Mouse (Mus musculus): Measurements from ENCODE around the gene Isg20. TPM values are rescaled to one million over a fixed set of nuclear protein-coding genes. Genes with fewer than 3 reads are reported as not detected.

The Isg20 gene
- polyA plus RNA-seq, 1 experiment from 2014 or later = not detected

DNA sequence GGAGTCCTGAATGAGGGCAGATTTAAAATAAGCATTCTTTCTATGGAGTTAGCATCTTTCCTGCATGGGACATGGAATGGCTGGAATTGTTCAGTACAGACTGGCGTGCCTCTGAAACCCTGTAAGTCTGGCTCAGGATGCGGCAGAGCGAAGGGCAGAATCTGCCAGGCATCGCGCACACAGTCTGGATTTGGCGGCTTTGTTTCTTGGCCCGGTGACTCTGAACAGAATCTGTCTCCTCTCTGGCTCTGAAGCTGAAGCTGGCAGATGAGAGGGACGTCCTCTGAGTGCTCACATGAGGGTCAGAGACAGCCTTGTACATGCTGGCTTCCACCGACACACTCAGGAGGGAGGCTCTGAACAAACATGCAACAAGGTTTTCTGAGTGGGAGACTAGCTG, 12.9 kb downstream of the Isg20 start:
- no peaks in the 10 kb centered on the region for H3K36me3 ChIP-seq (ENCODE audit: poor library complexity, severe bottlenecking)
- no peaks in the 10 kb centered on the region for H3K9me3 ChIP-seq (replicated peaks)
- no peak overlapping the region for H3K9ac ChIP-seq
- no peak overlapping the region for H3K27ac ChIP-seq
- ATAC-seq = no peak
- no peaks in the 10 kb centered on the region for H3K4me1 ChIP-seq
- H3K27me3 ChIP-seq = no peaks in the 10 kb centered on the region
- 82% methylated on average over 9 of the region's 9 CpGs for WGBS
- no peak overlapping the region for H3K4me2 ChIP-seq
- no peak overlapping the region for H3K4me3 ChIP-seq

DNA sequence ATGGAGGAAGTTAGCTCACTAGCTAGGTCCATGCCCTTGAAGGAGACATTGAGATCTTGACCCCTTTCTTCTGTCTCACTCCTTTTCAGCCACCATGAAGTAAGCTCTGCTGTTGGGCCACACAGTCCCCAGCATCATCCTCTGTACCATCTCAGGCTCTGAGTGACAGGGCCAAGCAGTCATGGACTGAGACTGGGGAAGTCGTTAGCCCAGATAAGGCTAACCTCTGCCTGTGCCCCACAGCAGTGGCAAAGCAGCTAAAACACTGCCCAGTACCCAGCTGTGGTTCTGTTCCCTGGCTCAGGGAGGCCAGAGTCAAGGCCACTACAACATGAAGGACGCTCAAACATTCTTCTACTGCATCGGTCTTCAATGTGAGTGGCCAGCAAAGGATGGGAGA, 14.0 kb downstream of the Isg20 start:
- Histone ChIP-seq H3K36me3 (ENCODE audit: poor library complexity, severe bottlenecking) (no peaks in the 10 kb centered on the region), H3K27ac (no peak overlapping the region), H3K4me2 (no peak overlapping the region), H3K9ac (no peak overlapping the region), H3K4me3 (no peak overlapping the region), H3K27me3 (no peaks in the 10 kb centered on the region), H3K9me3 (replicated peaks) (no peaks in the 10 kb centered on the region), H3K4me1 (no peaks in the 10 kb centered on the region)
- no peak for ATAC-seq
- WGBS = 76% methylated on average over 3 of the region's 3 CpGs

DNA sequence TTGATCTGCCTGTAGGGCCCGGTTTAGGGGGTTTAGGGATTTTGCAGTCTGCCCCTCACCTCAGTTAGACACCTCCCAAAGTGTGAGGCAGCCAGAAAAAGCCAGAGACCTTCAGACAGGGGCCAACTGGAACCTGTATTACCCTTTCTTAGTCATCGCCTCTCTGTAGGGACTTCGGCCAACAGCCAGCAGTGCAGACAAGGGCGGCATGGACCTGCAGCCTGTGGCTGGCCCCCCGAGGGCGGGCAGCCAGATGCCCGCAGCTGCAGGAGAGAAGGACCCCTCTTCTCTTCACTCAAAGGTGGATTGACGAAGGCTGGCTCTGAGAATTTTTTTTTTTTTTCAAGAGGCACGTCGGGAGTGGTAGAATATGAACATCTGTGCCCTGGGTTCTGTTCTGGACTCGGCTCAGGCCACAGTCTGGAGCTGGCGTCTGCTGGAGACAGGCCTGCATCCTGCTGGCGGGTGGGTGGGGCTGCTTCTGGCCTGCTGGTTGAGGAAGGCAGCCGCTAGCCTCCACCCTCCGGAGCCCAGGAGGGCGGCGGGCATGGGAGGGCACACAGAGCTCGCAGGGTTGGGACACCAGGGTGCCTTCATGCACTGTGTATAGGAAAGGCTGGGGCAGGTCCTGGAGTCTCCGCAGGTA, 25.9 kb downstream of the Isg20 start:
- 66% methylated on average over 19 of the region's 19 CpGs for WGBS
- ATAC-seq = no peak

DNA sequence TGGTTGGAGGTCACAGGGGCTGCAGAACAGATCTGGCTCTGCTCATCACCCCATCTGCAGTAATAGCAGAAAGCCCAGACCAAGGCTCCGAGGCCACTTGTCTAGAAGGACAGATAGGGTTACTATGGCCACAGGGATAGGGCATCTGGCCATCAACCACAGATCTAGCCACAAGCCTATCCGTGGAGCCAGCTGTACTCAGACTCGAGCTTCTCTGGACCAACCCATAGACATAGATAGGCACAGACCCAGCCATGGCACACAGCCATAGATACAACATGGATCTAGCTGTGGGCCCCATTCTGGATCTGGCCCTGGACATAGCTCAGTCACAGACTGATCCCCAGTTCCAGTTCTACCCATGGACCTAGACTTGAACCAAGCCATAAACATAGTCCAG, 27.7 kb downstream of the Isg20 start:
- H3K4me3 ChIP-seq = no peak overlapping the region
- no peak overlapping the region for H3K27ac ChIP-seq
- H3K4me1 ChIP-seq = no peaks in the 10 kb centered on the region
- no peaks in the 10 kb centered on the region for H3K9me3 ChIP-seq (replicated peaks)
- H3K36me3 ChIP-seq (ENCODE audit: poor library complexity, severe bottlenecking) = no peaks in the 10 kb centered on the region
- no peaks in the 10 kb centered on the region for H3K27me3 ChIP-seq
- WGBS = 93% methylated on average over 3 of the region's 3 CpGs
- no peak for ATAC-seq
- H3K9ac ChIP-seq = no peak overlapping the region
- H3K4me2 ChIP-seq = no peak overlapping the region

More for the DNA sequence above, 25.9 kb downstream of the Isg20 start:
- Histone ChIP-seq H3K9me3 (replicated peaks) (no peaks in the 10 kb centered on the region), H3K4me2 (no peak overlapping the region), H3K9ac (no peak overlapping the region), H3K4me3 (no peak overlapping the region), H3K27me3 (no peaks in the 10 kb centered on the region), H3K4me1 (no peaks in the 10 kb centered on the region), H3K36me3 (ENCODE audit: poor library complexity, severe bottlenecking) (no peaks in the 10 kb centered on the region), H3K27ac (no peak overlapping the region)

DNA sequence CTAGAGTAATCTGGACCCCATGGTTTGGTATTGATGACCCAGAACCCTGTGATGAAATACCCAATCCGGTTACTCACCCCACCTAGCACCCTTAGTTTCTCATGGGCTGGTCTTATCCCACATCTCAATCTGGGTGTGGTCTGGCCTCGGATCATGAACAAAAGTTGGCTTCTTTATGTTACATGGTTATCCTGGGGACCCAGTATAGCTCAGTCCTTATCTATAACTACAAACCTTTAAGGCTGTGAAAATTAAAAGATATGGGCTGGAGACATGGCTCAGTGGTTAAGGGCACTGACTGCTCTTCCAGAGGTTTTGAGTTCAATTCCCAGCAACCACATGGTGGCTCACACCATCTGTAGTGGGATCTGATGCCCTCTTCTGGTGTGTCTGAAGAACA, 29.3 kb downstream of the Isg20 start:
- no peaks in the 10 kb centered on the region for H3K9me3 ChIP-seq (replicated peaks)
- H3K4me2 ChIP-seq = no peak overlapping the region
- no peak overlapping the region for H3K9ac ChIP-seq
- ATAC-seq = no peak
- H3K27me3 ChIP-seq = no peaks in the 10 kb centered on the region
- H3K4me1 ChIP-seq = no peaks in the 10 kb centered on the region
- no peaks in the 10 kb centered on the region for H3K36me3 ChIP-seq (ENCODE audit: poor library complexity, severe bottlenecking)
- no peak overlapping the region for H3K27ac ChIP-seq
- H3K4me3 ChIP-seq = no peak overlapping the region
- 93% methylated on average over 2 of the region's 2 CpGs for WGBS

DNA sequence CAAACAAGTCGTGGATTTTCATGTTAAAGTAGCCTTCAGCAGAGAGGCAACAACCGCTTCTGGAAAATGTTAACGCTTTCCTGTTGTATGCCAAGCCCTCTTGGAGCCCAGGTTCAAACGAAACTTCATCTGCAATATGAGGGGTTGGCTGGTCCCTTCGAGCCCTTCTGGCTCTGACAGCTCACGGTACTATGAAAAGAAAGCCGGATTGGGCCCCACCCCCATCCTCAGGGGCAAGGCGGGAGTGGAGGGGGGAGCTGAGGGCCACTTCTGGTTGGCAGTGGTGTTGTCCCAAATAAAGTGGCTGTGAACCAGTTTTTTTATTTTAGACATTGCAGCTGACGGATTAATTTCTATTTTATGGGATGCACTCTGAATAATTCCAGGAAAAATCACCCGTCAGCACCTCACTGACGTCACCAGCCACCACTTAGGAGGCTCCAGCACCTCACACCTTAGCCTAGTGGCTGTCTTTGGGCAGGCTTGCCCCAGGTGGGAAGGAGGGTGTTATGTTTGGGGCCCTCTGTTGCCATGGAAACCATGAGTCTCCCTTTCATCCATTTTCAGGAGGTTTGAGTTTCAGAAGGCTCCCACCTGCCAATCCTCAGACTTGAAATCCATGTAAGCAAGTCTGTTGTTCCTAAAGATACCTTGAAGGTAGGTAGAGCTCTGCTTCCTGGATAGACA, 40.8 kb downstream of the Isg20 start:
- H3K4me1 ChIP-seq = peaks cover 9% of the 10 kb centered on the region
- no peaks in the 10 kb centered on the region for H3K27me3 ChIP-seq
- ATAC-seq = 0 out of 2 replicates have a peak, but pooled peaks have one; percentile 57
- H3K36me3 ChIP-seq (ENCODE audit: poor library complexity, severe bottlenecking) = no peaks in the 10 kb centered on the region
- H3K4me2 ChIP-seq = peak overlapping the region; percentile 33
- no peaks in the 10 kb centered on the region for H3K9me3 ChIP-seq (replicated peaks)
- no peak overlapping the region for H3K27ac ChIP-seq
- no peak overlapping the region for H3K9ac ChIP-seq
- no peak overlapping the region for H3K4me3 ChIP-seq
- WGBS = 32% methylated on average over 11 of the region's 11 CpGs

DNA sequence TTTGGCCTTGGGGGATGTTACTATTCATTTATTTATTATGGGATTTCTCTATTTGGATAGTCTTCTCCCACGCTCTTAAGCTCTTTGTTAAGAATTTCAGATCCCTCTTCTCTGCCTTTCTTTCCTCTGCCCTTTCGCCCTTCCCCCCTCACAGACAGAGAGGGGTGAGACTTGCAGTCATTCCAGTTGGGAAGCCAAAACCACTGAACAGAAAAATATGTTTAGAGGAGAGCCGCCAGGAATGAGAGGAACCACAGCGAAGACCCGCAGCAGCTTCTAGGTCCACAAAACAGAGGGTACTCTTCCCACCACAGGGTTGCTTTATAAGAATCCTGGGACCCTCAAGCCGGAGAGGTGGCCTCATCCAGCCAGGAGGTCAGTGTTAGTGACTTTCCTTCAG, 41.4 kb downstream of the Isg20 start:
- Histone ChIP-seq H3K9ac (no peak overlapping the region), H3K4me1 (peaks cover 9% of the 10 kb centered on the region), H3K36me3 (ENCODE audit: poor library complexity, severe bottlenecking) (no peaks in the 10 kb centered on the region), H3K9me3 (replicated peaks) (no peaks in the 10 kb centered on the region), H3K27me3 (no peaks in the 10 kb centered on the region), H3K4me2 (no peak overlapping the region), H3K27ac (no peak overlapping the region), H3K4me3 (no peak overlapping the region)
- WGBS = 88% methylated on average over 6 of the region's 6 CpGs
- ATAC-seq = no peak

DNA sequence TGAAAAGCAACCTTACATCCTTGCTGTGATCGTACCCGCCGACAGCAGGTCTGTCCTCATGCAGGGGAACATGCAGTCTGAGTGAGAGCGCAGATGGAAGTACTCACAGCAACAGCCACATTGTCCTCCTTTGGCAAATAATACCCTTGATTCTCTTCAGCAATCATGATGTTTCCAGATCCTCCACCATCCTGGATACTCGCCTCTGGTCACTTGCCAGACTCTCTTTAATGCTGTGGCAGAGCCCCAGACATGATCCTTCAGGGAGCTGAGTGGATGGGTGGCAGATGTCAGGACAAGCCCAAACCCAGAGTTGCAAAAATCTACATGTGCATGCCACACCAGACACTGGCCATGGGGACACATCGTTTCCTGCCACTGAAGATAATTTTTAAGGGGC, 41.9 kb downstream of the Isg20 start:
- Histone ChIP-seq H3K4me1 (peaks cover 9% of the 10 kb centered on the region), H3K9ac (no peak overlapping the region), H3K4me2 (no peak overlapping the region), H3K27ac (no peak overlapping the region), H3K36me3 (ENCODE audit: poor library complexity, severe bottlenecking) (no peaks in the 10 kb centered on the region), H3K4me3 (no peak overlapping the region), H3K9me3 (replicated peaks) (no peaks in the 10 kb centered on the region), H3K27me3 (no peaks in the 10 kb centered on the region)
- WGBS = 94% methylated on average over 6 of the region's 6 CpGs
- no peak for ATAC-seq

DNA sequence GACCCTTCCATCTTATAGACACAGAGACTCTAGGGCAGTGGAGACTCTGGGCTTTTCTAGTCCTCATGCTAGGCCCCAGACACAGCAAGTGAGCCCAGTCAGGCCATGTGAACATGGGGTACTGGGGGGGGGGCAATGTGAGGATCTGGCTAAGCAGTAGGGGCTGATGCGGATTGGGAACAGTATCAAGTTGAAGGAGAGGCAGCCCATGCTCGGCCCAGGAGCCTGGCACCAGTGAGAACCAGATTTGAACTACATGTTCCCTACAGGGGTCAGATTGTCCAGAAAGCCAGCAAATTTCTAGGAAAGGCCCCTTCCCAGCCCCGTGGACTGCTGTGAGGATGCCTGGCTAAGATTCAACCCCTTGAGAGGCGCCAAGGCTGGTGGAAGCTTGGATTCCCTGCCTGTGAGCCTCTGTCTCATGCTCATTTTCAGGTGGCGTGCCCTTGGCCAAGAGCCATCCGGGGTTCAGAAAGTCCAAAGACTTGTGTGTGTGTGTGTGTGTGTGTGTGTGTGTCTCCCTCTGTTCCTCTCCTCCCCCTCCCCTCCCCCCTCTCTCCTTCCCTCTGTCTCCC, 45.4 kb downstream of the Isg20 start:
- H3K27me3 ChIP-seq = no peaks in the 10 kb centered on the region
- H3K4me1 ChIP-seq = peaks cover 8% of the 10 kb centered on the region
- no peak overlapping the region for H3K9ac ChIP-seq
- H3K27ac ChIP-seq = no peak overlapping the region
- WGBS = 61% methylated on average over 6 of the region's 6 CpGs
- no peaks in the 10 kb centered on the region for H3K36me3 ChIP-seq (ENCODE audit: poor library complexity, severe bottlenecking)
- no peak overlapping the region for H3K4me2 ChIP-seq
- no peak for ATAC-seq
- no peaks in the 10 kb centered on the region for H3K9me3 ChIP-seq (replicated peaks)
- H3K4me3 ChIP-seq = no peak overlapping the region

DNA sequence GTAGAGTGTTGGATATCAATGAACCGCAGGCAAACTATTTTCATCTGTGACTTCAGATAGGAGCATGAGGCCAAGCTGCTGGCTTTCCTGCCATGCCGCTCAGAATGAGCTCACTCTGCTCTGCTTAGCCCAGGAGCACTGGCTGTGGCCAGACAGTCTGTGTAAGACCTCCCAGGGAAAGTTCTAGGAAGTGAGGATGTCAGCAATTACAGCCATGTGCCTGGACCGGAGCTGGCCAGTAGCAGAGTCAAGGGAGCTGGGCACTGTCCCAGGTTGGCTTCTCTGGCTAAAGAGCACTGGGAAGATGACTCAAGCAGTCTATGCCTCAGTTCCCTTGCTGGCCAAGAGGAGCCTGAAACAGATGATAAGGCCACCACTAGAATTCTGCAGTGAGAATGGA, 50.7 kb downstream of the Isg20 start:
- no peaks in the 10 kb centered on the region for H3K27me3 ChIP-seq
- no peak for ATAC-seq
- H3K9me3 ChIP-seq (replicated peaks) = no peaks in the 10 kb centered on the region
- H3K27ac ChIP-seq = no peak overlapping the region
- no peak overlapping the region for H3K4me3 ChIP-seq
- no peak overlapping the region for H3K4me2 ChIP-seq
- no peaks in the 10 kb centered on the region for H3K4me1 ChIP-seq
- WGBS = 95% methylated on average over 3 of the region's 3 CpGs
- H3K36me3 ChIP-seq (ENCODE audit: poor library complexity, severe bottlenecking) = no peaks in the 10 kb centered on the region
- H3K9ac ChIP-seq = no peak overlapping the region

All from forebrain, embryonic 13.5 days (tissue).